Mouse (Mus musculus) heart, adult 9 months (tissue): ENCODE measurements around the gene 1500009L16Rik.

ENCODE experiments used
- DNase-seq, 2 experiments: peaks; one replicate each; pipeline ENCODE4 v3.0.0; 2022; ENCODE audit warnings: low spot score in 2 of 2

1500009L16Rik gene

GRCm38 (mm10) chr10:83760535-83760934 is 37.9 kb downstream of the 1500009L16Rik start:
- DNase-seq: no peak

- no peak for DNase-seq
Measured at GRCm38 (mm10) chr10:83763891-83764290, 41.2 kb downstream of the 1500009L16Rik start.

- no peak for DNase-seq
Measured at GRCm38 (mm10) chr10:83766882-83767281, 44.2 kb downstream of the 1500009L16Rik start.

- peak in 1 of 2 experiments; percentile 46 for DNase-seq
Measured at GRCm38 (mm10) chr10:83776272-83776878, 53.7 kb downstream of the 1500009L16Rik start.

- DNase-seq: no peak
Measured at GRCm38 (mm10) chr10:83777253-83777652, 54.6 kb downstream of the 1500009L16Rik start.

GRCm38 (mm10) chr10:83781854-83782253 is 59.2 kb downstream of the 1500009L16Rik start:
- no peak for DNase-seq

- no peak for DNase-seq
Measured at GRCm38 (mm10) chr10:83782371-83783120, 59.9 kb downstream of the 1500009L16Rik start.

GRCm38 (mm10) chr10:83785003-83785402 is 62.3 kb downstream of the 1500009L16Rik start:
- DNase-seq: no peak

GRCm38 (mm10) chr10:83785627-83786392 is 63.1 kb downstream of the 1500009L16Rik start:
- DNase-seq: no peak

- DNase-seq: no peak
Measured at GRCm38 (mm10) chr10:83795088-83795487, 72.4 kb downstream of the 1500009L16Rik start.

- DNase-seq: no peak
Measured at GRCm38 (mm10) chr10:83795500-83795899, 72.8 kb downstream of the 1500009L16Rik start.

- DNase-seq: no peak
Measured at GRCm38 (mm10) chr10:83804021-83804420, 81.4 kb downstream of the 1500009L16Rik start.

- peak; percentile 67 to 70 for DNase-seq
Measured at GRCm38 (mm10) chr10:83805201-83805718, 82.6 kb downstream of the 1500009L16Rik start.

GRCm38 (mm10) chr10:83807251-83807650 is 84.6 kb downstream of the 1500009L16Rik start:
- DNase-seq: no peak
